Mouse (Mus musculus): ENCODE measurements around the gene H3f3a. TPM values are rescaled to one million over a fixed set of nuclear protein-coding genes. Genes with fewer than 3 reads are reported as not detected.

The H3f3a gene
- polyA plus RNA-seq, 2 experiments = 1,021 to 2,262 TPM

- peak overlapping the region; percentile 56; the same call in 1 of the 2 replicates for H3K27ac ChIP-seq
- peak overlapping the region; percentile 68 for H3K4me2 ChIP-seq (ENCODE audit: low read depth)
- DNase-seq (ENCODE audit: low read depth in 3 of 3, low spot score in 3 of 3) (no peak), ATAC-seq (ENCODE audit: insufficient read depth) (no peak)
- no peaks in the 10 kb centered on the region for H3K36me3 ChIP-seq (replicated peaks; ENCODE audit: control insufficient read depth, insufficient read depth, low read depth)
- H3K9me3 ChIP-seq (ENCODE audit: control insufficient read depth, low read length) = no peaks in the 10 kb centered on the region
- peak overlapping the region; percentile 52 for H3K9ac ChIP-seq (replicated peaks)
- TF ChIP-seq CTCF (IDR thresholded peaks at IDR 0.05; ENCODE audit: low read depth) (no peak), EP300 (IDR thresholded peaks at IDR 0.05; ENCODE audit: low read depth) (no peak)
- H3K27me3 ChIP-seq (ENCODE audit: control insufficient read depth, insufficient read depth, low read length) = no peaks in the 10 kb centered on the region
- 56% methylated on average over 14 of the region's 14 CpGs for WGBS (ENCODE audit: insufficient replicate concordance)
- H3K4me3 ChIP-seq (ENCODE audit: insufficient read depth in 1 of 2, low read depth in 2 of 2, low read length in 2 of 2) = peak overlapping the region in 1 of 2 experiments; percentile 25; a peak in 1 of 4 replicates
- H3K4me1 ChIP-seq (replicated peaks; ENCODE audit: control insufficient read depth in 2 of 2, insufficient read depth in 2 of 2, low read length in 1 of 2) = peaks cover 16 to 23% of the 10 kb centered on the region in 2 experiments
Observed at GRCm38 (mm10) chr1:180830588-180831346, 17.0 kb upstream of the H3f3a start.

DNA sequence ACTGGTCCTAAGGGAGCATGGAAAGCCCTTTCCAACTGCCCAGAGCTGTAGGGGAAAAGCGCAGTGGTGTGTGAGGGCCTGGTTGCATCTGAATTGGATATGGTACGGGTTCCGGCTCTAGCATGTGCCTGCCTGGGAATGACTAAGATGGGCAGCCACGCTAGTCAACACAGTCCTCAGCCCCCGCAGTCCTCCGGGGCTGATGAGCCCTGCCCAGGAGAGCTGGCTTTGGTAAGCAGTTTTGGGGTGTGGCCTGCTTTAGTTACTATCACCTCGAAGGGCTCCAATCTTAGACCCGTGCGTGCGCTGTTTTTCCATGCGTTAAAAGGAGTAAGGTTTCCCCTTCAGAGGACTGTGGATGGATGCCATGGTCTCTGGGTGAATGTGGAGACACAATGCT lies 16.4 kb upstream of the H3f3a start:
- ATAC-seq (ENCODE audit: insufficient read depth) = peak; percentile 88
- H3K27me3 ChIP-seq (ENCODE audit: control insufficient read depth, insufficient read depth, low read length) = no peaks in the 10 kb centered on the region
- peak overlapping the region; percentile 56 for H3K27ac ChIP-seq
- peak overlapping the region; percentile 52 for H3K9ac ChIP-seq (replicated peaks)
- no peak for DNase-seq (ENCODE audit: low read depth in 3 of 3, low spot score in 3 of 3)
- no peaks in the 10 kb centered on the region for H3K36me3 ChIP-seq (replicated peaks; ENCODE audit: control insufficient read depth, insufficient read depth, low read depth)
- H3K4me1 ChIP-seq (replicated peaks; ENCODE audit: control insufficient read depth in 2 of 2, insufficient read depth in 2 of 2, low read length in 1 of 2) = peaks cover 16 to 21% of the 10 kb centered on the region in 2 experiments
- H3K4me2 ChIP-seq (ENCODE audit: low read depth) = peak overlapping the region; percentile 68
- TF ChIP-seq EP300 (IDR thresholded peaks at IDR 0.05; ENCODE audit: low read depth) = no peak
- no peak for TF ChIP-seq CTCF (IDR thresholded peaks at IDR 0.05; ENCODE audit: low read depth)
- no peaks in the 10 kb centered on the region for H3K9me3 ChIP-seq (ENCODE audit: control insufficient read depth, low read length)
- WGBS (ENCODE audit: insufficient replicate concordance) = 47% methylated on average over 11 of the region's 11 CpGs
- H3K4me3 ChIP-seq (ENCODE audit: insufficient read depth in 1 of 2, low read depth in 2 of 2, low read length in 2 of 2) = peak overlapping the region; percentile 23 to 25

DNA sequence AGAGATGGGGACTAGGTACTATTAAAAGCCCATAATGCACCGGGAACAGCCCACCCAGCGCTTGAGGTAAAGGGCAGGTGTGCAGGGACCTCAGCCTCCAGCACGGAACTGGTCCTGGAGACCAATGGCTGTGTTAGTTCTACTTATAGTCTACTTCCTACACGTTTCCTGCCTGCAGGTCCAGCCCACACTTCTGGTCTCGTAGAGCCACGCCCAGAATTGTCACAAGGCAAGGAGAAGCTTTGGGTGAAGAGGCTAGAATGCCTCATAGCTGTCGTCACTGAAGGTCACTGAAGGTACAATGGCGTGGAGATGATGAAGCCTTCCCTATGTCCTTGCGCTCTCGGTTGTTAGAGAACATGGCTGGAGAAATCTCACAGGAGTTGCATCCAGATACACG lies 16.0 kb upstream of the H3f3a start:
- ATAC-seq (ENCODE audit: insufficient read depth) = peak; percentile 82

DNA sequence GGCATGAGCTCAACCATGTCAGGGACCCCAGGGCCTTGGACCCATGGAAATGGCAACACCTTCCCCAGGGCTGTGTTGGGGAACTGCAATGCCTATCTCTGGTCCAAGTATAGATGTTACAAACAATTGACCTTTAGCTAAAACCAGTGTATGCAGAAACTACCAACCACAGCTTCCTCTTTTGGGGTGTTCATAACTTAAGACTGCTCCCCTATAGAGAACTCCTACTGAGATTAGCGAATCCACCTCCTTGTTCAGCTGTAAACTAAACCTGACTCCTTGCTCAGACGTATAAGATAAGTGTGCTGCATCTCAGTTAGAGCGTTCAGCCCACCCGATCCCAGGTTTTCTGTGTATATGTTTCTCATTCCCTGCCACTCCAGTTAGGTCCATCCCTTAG lies 12.9 kb upstream of the H3f3a start:
- no peak for TF ChIP-seq EP300 (IDR thresholded peaks at IDR 0.05; ENCODE audit: low read depth)
- TF ChIP-seq CTCF (IDR thresholded peaks at IDR 0.05; ENCODE audit: low read depth) = no peak
- ATAC-seq (ENCODE audit: insufficient read depth) (no peak), DNase-seq (ENCODE audit: low read depth in 3 of 3, low spot score in 3 of 3) (no peak)
- no peak overlapping the region for H3K4me3 ChIP-seq (ENCODE audit: insufficient read depth in 1 of 2, low read depth in 2 of 2, low read length in 2 of 2)
- H3K4me1 ChIP-seq (replicated peaks; ENCODE audit: control insufficient read depth in 2 of 2, insufficient read depth in 2 of 2, low read length in 1 of 2) = peaks cover 46 to 49% of the 10 kb centered on the region in 2 experiments
- no peaks in the 10 kb centered on the region for H3K9me3 ChIP-seq (ENCODE audit: control insufficient read depth, low read length)
- no peaks in the 10 kb centered on the region for H3K27me3 ChIP-seq (ENCODE audit: control insufficient read depth, insufficient read depth, low read length)
- H3K27ac ChIP-seq = no peak overlapping the region
- no peak overlapping the region for H3K4me2 ChIP-seq (ENCODE audit: low read depth)
- 56% methylated on average over 4 of the region's 4 CpGs for WGBS (ENCODE audit: insufficient replicate concordance)
- no peaks in the 10 kb centered on the region for H3K36me3 ChIP-seq (replicated peaks; ENCODE audit: control insufficient read depth, insufficient read depth, low read depth)
- H3K9ac ChIP-seq (replicated peaks) = no peak overlapping the region

More for the DNA sequence above, 16.0 kb upstream of the H3f3a start:
- no peak for TF ChIP-seq CTCF (IDR thresholded peaks at IDR 0.05; ENCODE audit: low read depth)
- no peak for TF ChIP-seq EP300 (IDR thresholded peaks at IDR 0.05; ENCODE audit: low read depth)
- Histone ChIP-seq H3K4me3 (ENCODE audit: insufficient read depth in 1 of 2, low read depth in 2 of 2, low read length in 2 of 2) (peak overlapping the region; percentile 23 to 25), H3K9me3 (ENCODE audit: control insufficient read depth, low read length) (no peaks in the 10 kb centered on the region), H3K36me3 (replicated peaks; ENCODE audit: control insufficient read depth, insufficient read depth, low read depth) (no peaks in the 10 kb centered on the region), H3K27me3 (ENCODE audit: control insufficient read depth, insufficient read depth, low read length) (no peaks in the 10 kb centered on the region), H3K9ac (replicated peaks) (peak overlapping the region; percentile 52), H3K4me2 (ENCODE audit: low read depth) (peak overlapping the region; percentile 68), H3K27ac (peak overlapping the region; percentile 56), H3K4me1 (replicated peaks; ENCODE audit: control insufficient read depth in 2 of 2, insufficient read depth in 2 of 2, low read length in 1 of 2) (peaks cover 20 to 24% of the 10 kb centered on the region in 2 experiments)
- 32% methylated on average over 11 of the region's 11 CpGs for WGBS (ENCODE audit: insufficient replicate concordance)
- peak in 2 of 3 experiments; percentile 51 to 70 for DNase-seq (ENCODE audit: low read depth in 3 of 3, low spot score in 3 of 3)

- Histone ChIP-seq H3K9ac (replicated peaks) (peak overlapping the region; percentile 15; the same call in 1 of the 2 replicates), H3K4me3 (ENCODE audit: insufficient read depth in 1 of 2, low read depth in 2 of 2, low read length in 2 of 2) (no peak overlapping the region), H3K27me3 (ENCODE audit: control insufficient read depth, insufficient read depth, low read length) (no peaks in the 10 kb centered on the region), H3K4me1 (replicated peaks; ENCODE audit: control insufficient read depth in 2 of 2, insufficient read depth in 2 of 2, low read length in 1 of 2) (peaks cover 53 to 54% of the 10 kb centered on the region in 2 experiments), H3K9me3 (ENCODE audit: control insufficient read depth, low read length) (no peaks in the 10 kb centered on the region), H3K27ac (peak overlapping the region; percentile 1; the same call in 1 of the 2 replicates), H3K36me3 (replicated peaks; ENCODE audit: control insufficient read depth, insufficient read depth, low read depth) (no peaks in the 10 kb centered on the region; the same call in 1 of the 2 replicates), H3K4me2 (ENCODE audit: low read depth) (no peak overlapping the region)
- WGBS (ENCODE audit: insufficient replicate concordance) = 47% methylated on average over 3 of the region's 3 CpGs
- DNase-seq (ENCODE audit: low read depth in 3 of 3, low spot score in 3 of 3) = no peak
- TF ChIP-seq EP300 (IDR thresholded peaks at IDR 0.05; ENCODE audit: low read depth) (no peak), CTCF (IDR thresholded peaks at IDR 0.05; ENCODE audit: low read depth) (no peak)
- ATAC-seq (ENCODE audit: insufficient read depth) = no peak
Observed at GRCm38 (mm10) chr1:180824721-180825120, 11.0 kb upstream of the H3f3a start.

Data from liver, embryonic 14.5 days (tissue).